Comparison of ENCODE assay signal across 13 mouse cellular contexts in genomic region chr4:64142356-64142787, GRCm38 (mm10).
DNase-seq lines count a peak whose midpoint lies in the region; ATAC-seq and TF ChIP-seq lines count a peak whose summit lies in the region.
"Had no signal": no experiment of that assay in that cellular context is flagged by ENCODE, and none has a peak within 500 bp of the region (broad histone marks: within the 10 kb centered on the region; RNA-seq: fewer than 3 reads in every experiment).

No protein-coding gene starts in this region.

- H3K4me2 ChIP-seq in kidney, postnatal 0 days (ENCODE audit: low read length) = no peak overlapping the region
- H3K4me2 ChIP-seq: intestine, embryonic 15.5 days; neural tube, embryonic 12.5 days had no signal

- H3K27me3 ChIP-seq in kidney, postnatal 0 days (ENCODE audit: insufficient read depth, low read length) = no peaks in the 10 kb centered on the region
- H3K27me3 ChIP-seq: intestine, embryonic 15.5 days; neural tube, embryonic 12.5 days had no signal

- H3K9ac ChIP-seq in kidney, postnatal 0 days (ENCODE audit: low read depth, low read length) = no peak overlapping the region
- H3K9ac ChIP-seq: intestine, embryonic 15.5 days; liver, embryonic 14.5 days; neural tube, embryonic 12.5 days had no signal

- peak; percentile 34 for DNase-seq in kidney, postnatal 0 days (ENCODE audit: low spot score)
- no peak for DNase-seq in kidney, adult 18-20 months
- peak; percentile 76 for DNase-seq in brain, embryonic 14.5 days (ENCODE audit: low read depth)
- peak; percentile 86 to 89 for DNase-seq in cerebellum, postnatal 10 days
- peak; percentile 36 for DNase-seq in heart, postnatal 4 days
- DNase-seq in layer of hippocampus, adult 9-10 months (ENCODE audit: low spot score) = no peak
- DNase-seq in liver = no peak
- DNase-seq in thymus, postnatal 0 days (ENCODE audit: low spot score) = no peak
- DNase-seq: adrenal gland, postnatal 36 days had no signal

- no peak for TF ChIP-seq POLR2A in brain, embryonic 14.5 days (IDR thresholded peaks at IDR 0.05; ENCODE audit: borderline replicate concordance, extremely low read depth, insufficient read depth, insufficient read length, poor library complexity, severe bottlenecking)

- H3K36me3 ChIP-seq in kidney, postnatal 0 days (ENCODE audit: insufficient read depth, low read length) = no peaks in the 10 kb centered on the region
- H3K36me3 ChIP-seq: intestine, embryonic 15.5 days; neural tube, embryonic 12.5 days had no signal

- no peaks in the 10 kb centered on the region for H3K4me1 ChIP-seq in kidney, postnatal 0 days (replicated peaks; ENCODE audit: insufficient read depth, low read length)
- H3K4me1 ChIP-seq: intestine, embryonic 15.5 days; neural tube, embryonic 12.5 days had no signal

- no peak overlapping the region for H3K4me3 ChIP-seq in kidney, postnatal 0 days (replicated peaks; ENCODE audit: low read depth, low read length)
- H3K4me3 ChIP-seq: erythroblast, embryonic 14.5 days; intestine, embryonic 15.5 days; neural tube, embryonic 12.5 days had no signal

- H3K9me3 ChIP-seq in kidney, postnatal 0 days (replicated peaks; ENCODE audit: low read length) = no peaks in the 10 kb centered on the region
- H3K9me3 ChIP-seq: intestine, embryonic 15.5 days; neural tube, embryonic 12.5 days had no signal

- 52% methylated on average over 5 of the region's 5 CpGs for WGBS in kidney, postnatal 0 days

- TF ChIP-seq CTCF in kidney, postnatal 0 days (IDR thresholded peaks at IDR 0.05; ENCODE audit: low read depth) = no peak
- TF ChIP-seq CTCF in brain, embryonic 14.5 days (IDR thresholded peaks at IDR 0.05; ENCODE audit: borderline replicate concordance, extremely low read depth, insufficient read depth, insufficient read length) = no peak

- no peak overlapping the region for H3K27ac ChIP-seq in kidney, postnatal 0 days
- H3K27ac ChIP-seq: intestine, embryonic 15.5 days; liver, embryonic 14.5 days; neural tube, embryonic 12.5 days had no signal

- no peak for ATAC-seq in kidney, postnatal 0 days (replicated peaks; ENCODE audit: low FRiP score, low read depth)
- ATAC-seq: intestine, embryonic 15.5 days had no signal

Comparison
In these comparisons a context has a peak if more than half of its experiments do, and no peak if none do; other contexts are left out.
1. DNase-seq: peak in kidney, postnatal 0 days (single experiment), brain, embryonic 14.5 days (single experiment), cerebellum, postnatal 10 days (2 of 2) and heart, postnatal 4 days (single experiment); none in kidney, adult 18-20 months (single experiment), layer of hippocampus, adult 9-10 months (single experiment), liver (single experiment) and thymus, postnatal 0 days (single experiment).